Mouse (Mus musculus): ENCODE measurements at regions not wholly inside any gene's neighbourhood (a gene's known extent, or its start where the extent isn't known, plus 50 kb on each side); places are given as distances from the start of the nearest gene placed in this dataset.

DNA sequence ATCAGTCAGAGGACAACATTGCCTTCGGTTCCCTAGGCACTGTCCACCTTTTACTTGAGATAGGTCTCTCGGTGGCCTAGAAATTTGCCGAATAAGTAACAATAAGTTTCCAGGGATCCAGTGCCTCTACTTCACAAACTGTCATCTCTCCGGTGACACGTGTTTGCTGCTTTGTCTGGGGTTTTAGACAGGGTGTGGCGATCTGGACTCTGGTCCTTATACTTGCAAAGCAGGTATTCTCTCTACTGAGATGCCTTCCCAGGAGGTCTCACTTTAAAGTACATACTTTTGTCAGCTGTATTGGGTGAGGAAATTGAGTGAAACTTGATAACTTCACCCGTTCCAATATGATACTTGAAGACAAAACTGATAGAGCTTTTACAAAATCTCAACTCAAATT lies 95.9 kb upstream of the Ctso start:
- TF ChIP-seq CTCF (IDR thresholded peaks at IDR 0.05; ENCODE audit: borderline replicate concordance, insufficient read depth, low read depth, low read length) (no peak), POLR2A (IDR thresholded peaks at IDR 0.05; ENCODE audit: borderline replicate concordance, insufficient read depth, low read length) (no peak)
